Mouse (Mus musculus): ENCODE measurements around the gene Pkm.

GRCm38 (mm10) chr9:59684020-59684419, 27.9 kb downstream of the Pkm start:
- no peak for TF ChIP-seq CTCF (IDR thresholded peaks at IDR 0.05; ENCODE audit: control insufficient read depth, insufficient read depth, insufficient read length)
- TF ChIP-seq CEBPB (IDR thresholded peaks at IDR 0.05; ENCODE audit: low read depth), result no peak
- TF ChIP-seq MYOG (IDR thresholded peaks at IDR 0.05; ENCODE audit: control insufficient read depth, extremely low read depth, insufficient read length), result no peak
- no peak for TF ChIP-seq MAX (IDR thresholded peaks at IDR 0.05)
- no peak for TF ChIP-seq USF1 (IDR thresholded peaks at IDR 0.05; ENCODE audit: low read depth)
- TF ChIP-seq MYOD1 (IDR thresholded peaks at IDR 0.05; ENCODE audit: control insufficient read depth, insufficient read length, low read depth), result no peak
- no peak for TF ChIP-seq FOSL1 (IDR thresholded peaks at IDR 0.05; ENCODE audit: insufficient read depth, low read length, poor library complexity, severe bottlenecking)

Measured in C2C12 (cell line).